Mouse (Mus musculus): ENCODE data around the gene Prn. TPM values are rescaled to one million over a fixed set of nuclear protein-coding genes. Genes with fewer than 3 reads are reported as not detected.

Gene Prn
- polyA plus RNA-seq, 1 experiment from 2014 or later: not detected

DNA sequence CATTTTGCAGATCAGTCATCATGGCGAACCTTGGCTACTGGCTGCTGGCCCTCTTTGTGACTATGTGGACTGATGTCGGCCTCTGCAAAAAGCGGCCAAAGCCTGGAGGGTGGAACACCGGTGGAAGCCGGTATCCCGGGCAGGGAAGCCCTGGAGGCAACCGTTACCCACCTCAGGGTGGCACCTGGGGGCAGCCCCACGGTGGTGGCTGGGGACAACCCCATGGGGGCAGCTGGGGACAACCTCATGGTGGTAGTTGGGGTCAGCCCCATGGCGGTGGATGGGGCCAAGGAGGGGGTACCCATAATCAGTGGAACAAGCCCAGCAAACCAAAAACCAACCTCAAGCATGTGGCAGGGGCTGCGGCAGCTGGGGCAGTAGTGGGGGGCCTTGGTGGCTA is 26.7 kb downstream of the Prn start:
- no peaks in the 10 kb centered on the region for H3K4me1 ChIP-seq (ENCODE audit: control insufficient read depth, insufficient read depth, low read length)
- no peaks in the 10 kb centered on the region for H3K9me3 ChIP-seq (ENCODE audit: control insufficient read depth, low read length)
- H3K4me2 ChIP-seq (ENCODE audit: low read depth, severe bottlenecking): no peak overlapping the region
- no peak overlapping the region for H3K9ac ChIP-seq (ENCODE audit: low read length)
- no peaks in the 10 kb centered on the region for H3K36me3 ChIP-seq (ENCODE audit: control insufficient read depth, insufficient read depth, low read length)
- H3K4me3 ChIP-seq (ENCODE audit: low read depth, low read length): no peak overlapping the region
- H3K27ac ChIP-seq (replicated peaks; ENCODE audit: low read depth, low read length): no peak overlapping the region
- ATAC-seq (ENCODE audit: insufficient number of reproducible peaks, low FRiP score, low TSS enrichment, low read depth) (no peak), DNase-seq (ENCODE audit: low spot score) (no peak)
- no peaks in the 10 kb centered on the region for H3K27me3 ChIP-seq (ENCODE audit: control insufficient read depth, insufficient read depth, low read length)
- 95% methylated on average over 10 of the region's 10 CpGs for WGBS

DNA sequence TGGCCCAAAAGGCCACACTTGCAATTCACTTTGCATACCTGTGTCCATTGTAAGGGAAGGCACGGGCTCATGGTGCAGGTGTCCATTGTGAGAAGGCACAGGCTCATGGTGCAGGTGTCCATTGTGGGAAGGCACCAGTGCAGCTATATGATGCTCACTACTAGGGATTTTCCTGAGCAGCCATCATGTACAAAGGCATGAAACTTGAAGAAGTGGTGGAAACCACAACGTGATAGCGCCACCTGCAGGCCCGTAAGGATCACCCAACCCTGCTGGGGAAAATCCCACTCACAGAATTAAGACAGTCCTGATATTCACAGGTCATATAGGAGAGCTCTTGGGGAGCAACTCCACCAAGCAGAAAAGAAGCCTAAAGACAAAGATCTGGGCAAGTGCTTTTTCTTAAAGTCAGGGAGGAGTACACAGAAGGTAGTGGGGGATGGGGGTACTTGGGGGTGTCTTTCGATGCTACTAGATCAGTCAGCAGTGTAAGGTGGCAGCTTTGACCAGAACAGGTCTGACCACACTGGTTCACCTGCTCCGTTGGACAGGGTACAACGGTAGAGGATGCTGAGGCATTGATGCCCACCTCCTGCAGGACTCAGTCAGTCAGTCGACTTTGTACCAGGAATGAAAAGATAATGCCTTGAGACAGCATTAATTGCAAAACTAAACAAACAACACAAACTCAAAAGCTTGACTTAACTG is 29.8 kb downstream of the Prn start:
- Histone ChIP-seq H3K9ac (ENCODE audit: low read length) (no peak overlapping the region), H3K27ac (replicated peaks; ENCODE audit: low read depth, low read length) (no peak overlapping the region), H3K4me2 (ENCODE audit: low read depth, severe bottlenecking) (no peak overlapping the region), H3K36me3 (ENCODE audit: control insufficient read depth, insufficient read depth, low read length) (no peaks in the 10 kb centered on the region), H3K4me3 (ENCODE audit: low read depth, low read length) (no peak overlapping the region), H3K9me3 (ENCODE audit: control insufficient read depth, low read length) (no peaks in the 10 kb centered on the region), H3K4me1 (ENCODE audit: control insufficient read depth, insufficient read depth, low read length) (no peaks in the 10 kb centered on the region), H3K27me3 (ENCODE audit: control insufficient read depth, insufficient read depth, low read length) (no peaks in the 10 kb centered on the region)
- DNase-seq (ENCODE audit: low spot score): peak; percentile 40
- 39% methylated on average over 8 of the region's 8 CpGs for WGBS
- ATAC-seq (ENCODE audit: insufficient number of reproducible peaks, low FRiP score, low TSS enrichment, low read depth): no peak

DNA sequence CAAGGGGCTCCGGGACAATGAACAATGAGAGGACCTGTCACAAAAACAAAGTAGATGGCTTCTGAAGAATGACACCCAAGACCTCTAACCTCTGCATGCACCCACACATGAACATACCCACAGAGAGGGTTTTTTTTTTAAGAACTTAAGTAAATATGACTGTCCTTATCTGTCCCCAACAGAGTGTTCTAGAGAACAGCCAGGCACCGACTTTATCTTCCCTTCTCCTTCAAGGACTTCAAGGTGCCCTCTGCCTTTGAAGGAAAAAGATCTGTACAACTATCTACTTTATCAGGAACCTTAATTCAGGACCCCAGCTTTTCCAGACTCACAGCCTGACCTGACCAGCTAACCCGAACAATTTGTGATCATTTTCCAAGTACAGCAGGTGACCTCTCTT is 30.7 kb downstream of the Prn start:
- Histone ChIP-seq H3K4me3 (ENCODE audit: low read depth, low read length) (no peak overlapping the region), H3K27ac (replicated peaks; ENCODE audit: low read depth, low read length) (no peak overlapping the region), H3K27me3 (ENCODE audit: control insufficient read depth, insufficient read depth, low read length) (no peaks in the 10 kb centered on the region), H3K36me3 (ENCODE audit: control insufficient read depth, insufficient read depth, low read length) (no peaks in the 10 kb centered on the region), H3K9ac (ENCODE audit: low read length) (no peak overlapping the region), H3K9me3 (ENCODE audit: control insufficient read depth, low read length) (no peaks in the 10 kb centered on the region), H3K4me2 (ENCODE audit: low read depth, severe bottlenecking) (no peak overlapping the region), H3K4me1 (ENCODE audit: control insufficient read depth, insufficient read depth, low read length) (no peaks in the 10 kb centered on the region)
- ATAC-seq (ENCODE audit: insufficient number of reproducible peaks, low FRiP score, low TSS enrichment, low read depth): no peak
- WGBS: 89% methylated on average over 3 of the region's 3 CpGs
- DNase-seq (ENCODE audit: low spot score): no peak

DNA sequence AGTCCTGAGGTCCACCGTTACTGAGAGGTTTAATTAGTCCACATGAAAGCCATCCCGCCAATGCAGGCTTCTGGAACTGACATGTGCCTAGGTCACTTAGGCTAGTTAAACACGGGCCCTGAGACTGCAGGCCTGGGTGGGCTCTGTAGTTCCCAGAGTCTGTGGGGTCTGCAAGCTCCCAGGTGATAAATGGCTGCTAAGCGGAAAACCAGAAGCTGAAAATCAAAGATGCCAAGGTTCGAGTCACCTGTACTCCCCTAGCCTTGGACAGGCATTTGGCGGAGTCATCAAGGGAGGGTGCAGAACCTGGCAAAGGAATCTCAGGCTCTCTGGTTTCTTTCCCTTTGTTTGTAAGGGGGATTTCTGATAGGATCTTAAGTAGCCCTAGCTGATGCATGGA is 31.7 kb downstream of the Prn start:
- Histone ChIP-seq H3K4me3 (ENCODE audit: low read depth, low read length) (no peak overlapping the region), H3K27ac (replicated peaks; ENCODE audit: low read depth, low read length) (no peak overlapping the region), H3K9ac (ENCODE audit: low read length) (no peak overlapping the region), H3K9me3 (ENCODE audit: control insufficient read depth, low read length) (no peaks in the 10 kb centered on the region), H3K27me3 (ENCODE audit: control insufficient read depth, insufficient read depth, low read length) (no peaks in the 10 kb centered on the region), H3K36me3 (ENCODE audit: control insufficient read depth, insufficient read depth, low read length) (no peaks in the 10 kb centered on the region), H3K4me2 (ENCODE audit: low read depth, severe bottlenecking) (no peak overlapping the region), H3K4me1 (ENCODE audit: control insufficient read depth, insufficient read depth, low read length) (no peaks in the 10 kb centered on the region)
- WGBS: 70% methylated on average over 6 of the region's 6 CpGs
- no peak for DNase-seq (ENCODE audit: low spot score)
- no peak for ATAC-seq (ENCODE audit: insufficient number of reproducible peaks, low FRiP score, low TSS enrichment, low read depth)

DNA sequence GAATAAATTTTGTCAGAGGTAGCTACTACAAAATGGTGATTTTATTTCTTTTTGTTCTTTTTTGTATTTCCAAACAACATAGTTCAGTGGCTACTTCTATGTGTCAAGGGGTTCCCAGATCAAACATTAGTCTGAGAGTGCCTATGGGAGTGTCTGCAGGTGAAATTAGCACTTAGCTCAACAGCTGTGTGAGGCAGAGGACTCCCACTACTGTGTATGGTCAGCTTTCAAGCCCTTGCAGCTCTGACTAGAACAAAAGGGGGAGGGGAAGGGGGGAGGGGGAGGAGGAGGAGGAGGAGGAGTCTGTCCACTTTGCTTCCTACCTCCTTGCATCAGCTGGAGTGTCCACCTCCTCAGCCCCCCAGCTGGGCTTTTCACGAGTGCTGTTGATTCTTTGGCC is 34.6 kb downstream of the Prn start:
- Histone ChIP-seq H3K27me3 (ENCODE audit: control insufficient read depth, insufficient read depth, low read length) (no peaks in the 10 kb centered on the region), H3K4me1 (ENCODE audit: control insufficient read depth, insufficient read depth, low read length) (no peaks in the 10 kb centered on the region), H3K9ac (ENCODE audit: low read length) (no peak overlapping the region), H3K4me3 (ENCODE audit: low read depth, low read length) (no peak overlapping the region), H3K9me3 (ENCODE audit: control insufficient read depth, low read length) (no peaks in the 10 kb centered on the region), H3K27ac (replicated peaks; ENCODE audit: low read depth, low read length) (no peak overlapping the region), H3K36me3 (ENCODE audit: control insufficient read depth, insufficient read depth, low read length) (no peaks in the 10 kb centered on the region), H3K4me2 (ENCODE audit: low read depth, severe bottlenecking) (no peak overlapping the region)
- ATAC-seq (ENCODE audit: insufficient number of reproducible peaks, low FRiP score, low TSS enrichment, low read depth) (no peak), DNase-seq (ENCODE audit: low spot score) (no peak)
- 41% methylated on average over 1 of the region's 1 CpGs for WGBS

DNA sequence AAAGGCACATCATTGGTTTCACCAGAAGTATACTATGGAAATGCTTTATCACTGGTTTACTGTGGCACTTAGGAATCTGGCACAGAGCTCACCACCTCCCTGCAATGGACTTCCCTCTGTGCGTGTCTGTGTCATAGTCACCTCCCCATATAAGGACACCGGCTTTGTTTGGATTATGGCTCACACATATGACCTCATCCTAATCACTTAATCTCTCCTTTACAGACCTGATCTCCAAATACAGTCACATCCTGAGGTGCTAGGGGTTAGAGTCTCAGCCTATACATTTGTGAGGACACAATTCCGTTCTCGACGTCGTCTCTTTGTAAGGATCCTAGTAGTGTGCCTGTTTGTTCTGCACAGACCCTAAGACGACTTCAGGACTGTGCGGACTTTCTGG is 35.5 kb downstream of the Prn start:
- H3K4me3 ChIP-seq (ENCODE audit: low read depth, low read length): no peak overlapping the region
- no peak for ATAC-seq (ENCODE audit: insufficient number of reproducible peaks, low FRiP score, low TSS enrichment, low read depth)
- 86% methylated on average over 8 of the region's 8 CpGs for WGBS
- H3K36me3 ChIP-seq (ENCODE audit: control insufficient read depth, insufficient read depth, low read length): no peaks in the 10 kb centered on the region
- no peaks in the 10 kb centered on the region for H3K27me3 ChIP-seq (ENCODE audit: control insufficient read depth, insufficient read depth, low read length)
- H3K9ac ChIP-seq (ENCODE audit: low read length): no peak overlapping the region
- H3K4me1 ChIP-seq (ENCODE audit: control insufficient read depth, insufficient read depth, low read length): no peaks in the 10 kb centered on the region
- H3K27ac ChIP-seq (replicated peaks; ENCODE audit: low read depth, low read length): no peak overlapping the region
- no peaks in the 10 kb centered on the region for H3K9me3 ChIP-seq (ENCODE audit: control insufficient read depth, low read length)
- no peak overlapping the region for H3K4me2 ChIP-seq (ENCODE audit: low read depth, severe bottlenecking)
- DNase-seq (ENCODE audit: low spot score): no peak

DNA sequence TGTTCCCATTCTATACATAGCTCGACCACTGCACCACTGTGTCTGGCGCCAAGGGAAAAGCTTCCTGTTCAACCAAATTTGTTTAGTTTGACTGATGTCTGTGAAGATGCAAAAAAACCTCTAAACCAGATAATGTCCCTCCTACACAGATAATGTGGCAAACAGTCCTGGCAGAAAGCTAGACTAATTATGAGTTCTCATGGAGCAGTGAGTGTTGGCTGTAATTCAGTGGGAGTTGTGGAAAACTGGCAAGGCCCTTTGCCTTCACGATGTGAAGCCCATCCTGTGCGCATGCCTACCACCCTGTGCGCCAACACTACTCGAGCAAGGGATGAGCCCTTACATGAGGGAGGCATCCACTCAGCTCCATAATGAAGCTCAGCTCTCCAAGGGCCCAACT is 36.0 kb downstream of the Prn start:
- Histone ChIP-seq H3K4me3 (ENCODE audit: low read depth, low read length) (no peak overlapping the region), H3K27ac (replicated peaks; ENCODE audit: low read depth, low read length) (no peak overlapping the region), H3K9ac (ENCODE audit: low read length) (no peak overlapping the region), H3K27me3 (ENCODE audit: control insufficient read depth, insufficient read depth, low read length) (no peaks in the 10 kb centered on the region), H3K36me3 (ENCODE audit: control insufficient read depth, insufficient read depth, low read length) (no peaks in the 10 kb centered on the region), H3K4me1 (ENCODE audit: control insufficient read depth, insufficient read depth, low read length) (no peaks in the 10 kb centered on the region), H3K4me2 (ENCODE audit: low read depth, severe bottlenecking) (no peak overlapping the region), H3K9me3 (ENCODE audit: control insufficient read depth, low read length) (no peaks in the 10 kb centered on the region)
- ATAC-seq (ENCODE audit: insufficient number of reproducible peaks, low FRiP score, low TSS enrichment, low read depth) (no peak), DNase-seq (ENCODE audit: low spot score) (no peak)
- WGBS: 86% methylated on average over 6 of the region's 6 CpGs

DNA sequence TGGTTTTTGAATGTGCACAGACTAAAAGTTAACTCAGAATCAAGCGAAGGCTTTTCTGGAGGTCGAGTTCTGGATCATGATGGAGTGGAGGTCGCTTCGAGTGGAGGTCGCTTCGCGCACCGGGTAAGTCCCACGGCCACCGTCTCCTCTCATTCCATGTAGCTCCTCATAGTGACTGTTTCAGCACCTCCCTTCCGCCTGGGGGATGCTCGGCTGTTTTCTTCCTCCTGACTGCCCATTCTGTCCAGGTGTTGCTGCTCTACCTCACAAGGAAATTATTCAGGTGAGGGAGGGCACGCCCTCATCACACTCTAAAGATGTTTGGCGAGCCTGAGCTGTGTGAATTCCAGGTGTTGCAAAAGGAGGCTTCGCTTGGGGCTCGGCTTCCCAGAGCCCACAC is 36.6 kb downstream of the Prn start:
- Histone ChIP-seq H3K27ac (replicated peaks; ENCODE audit: low read depth, low read length) (no peak overlapping the region), H3K27me3 (ENCODE audit: control insufficient read depth, insufficient read depth, low read length) (no peaks in the 10 kb centered on the region), H3K4me3 (ENCODE audit: low read depth, low read length) (no peak overlapping the region), H3K4me2 (ENCODE audit: low read depth, severe bottlenecking) (no peak overlapping the region), H3K36me3 (ENCODE audit: control insufficient read depth, insufficient read depth, low read length) (no peaks in the 10 kb centered on the region), H3K4me1 (ENCODE audit: control insufficient read depth, insufficient read depth, low read length) (no peaks in the 10 kb centered on the region), H3K9ac (ENCODE audit: low read length) (no peak overlapping the region), H3K9me3 (ENCODE audit: control insufficient read depth, low read length) (no peaks in the 10 kb centered on the region)
- ATAC-seq (ENCODE audit: insufficient number of reproducible peaks, low FRiP score, low TSS enrichment, low read depth) (no peak), DNase-seq (ENCODE audit: low spot score) (no peak)
- WGBS: 85% methylated on average over 16 of the region's 16 CpGs

DNA sequence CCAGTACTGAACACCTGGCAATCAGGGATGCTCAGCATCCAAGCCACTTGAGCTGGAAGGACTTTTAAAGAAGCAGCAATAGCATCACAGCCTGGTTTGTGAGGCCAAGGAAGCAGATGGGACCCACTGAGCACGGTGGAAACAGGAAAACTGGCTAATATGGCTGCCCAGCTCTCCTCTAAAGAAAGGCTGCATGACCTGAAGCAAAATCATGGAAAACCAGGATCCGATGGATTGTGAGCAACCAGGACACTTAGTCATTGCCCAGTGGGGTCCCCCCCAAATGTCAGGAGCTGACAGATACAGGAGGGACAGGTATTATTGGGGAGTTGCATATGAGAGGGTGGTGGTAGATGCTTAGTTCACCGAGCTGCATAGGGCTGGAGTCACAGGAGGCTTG is 38.4 kb downstream of the Prn start:
- Histone ChIP-seq H3K27me3 (ENCODE audit: control insufficient read depth, insufficient read depth, low read length) (peaks cover 6% of the 10 kb centered on the region), H3K4me2 (ENCODE audit: low read depth, severe bottlenecking) (no peak overlapping the region), H3K9me3 (ENCODE audit: control insufficient read depth, low read length) (no peaks in the 10 kb centered on the region), H3K4me1 (ENCODE audit: control insufficient read depth, insufficient read depth, low read length) (peaks cover 3% of the 10 kb centered on the region; the same call in 1 of the 2 replicates), H3K9ac (ENCODE audit: low read length) (no peak overlapping the region), H3K4me3 (ENCODE audit: low read depth, low read length) (no peak overlapping the region), H3K36me3 (ENCODE audit: control insufficient read depth, insufficient read depth, low read length) (no peaks in the 10 kb centered on the region), H3K27ac (replicated peaks; ENCODE audit: low read depth, low read length) (no peak overlapping the region)
- WGBS: 86% methylated on average over 3 of the region's 3 CpGs
- DNase-seq (ENCODE audit: low spot score): no peak
- ATAC-seq (ENCODE audit: insufficient number of reproducible peaks, low FRiP score, low TSS enrichment, low read depth): no peak

All from limb, embryonic 11.5 days (tissue).